Mouse (Mus musculus) megakaryocyte, embryonic 14.5 days (primary cell): ENCODE measurements around the gene Kin.

Source experiments
- FLI1 ChIP-seq: IDR thresholded peaks from 2 replicates; pipeline ENCODE4 v1.6.1; 2012; ENCODE audit warnings: low read length, inconsistent platforms, mixed read lengths
- GATA1 ChIP-seq: IDR thresholded peaks from 3 replicates; pipeline ENCODE4 v1.6.1; 2012; ENCODE audit warnings: mixed read lengths, low read length, inconsistent platforms, borderline replicate concordance

DNA sequence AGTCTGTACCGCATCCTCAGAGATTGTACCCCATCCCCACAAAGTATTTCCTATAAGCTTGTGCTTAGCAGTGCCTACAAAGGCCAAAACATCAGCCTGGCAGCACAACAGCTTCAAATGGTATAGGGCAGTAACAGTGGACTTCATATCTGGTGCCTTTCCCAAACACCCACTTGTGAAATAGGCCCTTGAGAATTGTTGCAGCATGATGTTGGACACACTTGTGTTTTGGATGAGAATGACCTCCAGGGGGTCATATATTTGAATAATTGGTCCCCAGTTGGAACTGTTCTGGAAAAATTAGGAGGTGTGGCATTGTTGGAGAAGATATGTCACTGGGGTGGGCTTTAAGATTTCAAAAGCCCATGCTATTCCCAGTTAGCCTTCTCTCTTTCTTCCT lies 28.4 kb upstream of the Kin start:
- no peak for TF ChIP-seq GATA1
- no peak for TF ChIP-seq FLI1
